Mouse (Mus musculus) midbrain, embryonic 16.5 days (tissue): ENCODE data around the gene Klk1b1. TPM values are rescaled to one million over a fixed set of nuclear protein-coding genes. Genes with fewer than 3 reads are reported as not detected.
"Not testable (repeated sequence)": the region's sequence is repeated elsewhere in the genome, so short reads cannot be mapped to it uniquely, and the experiment has no call there.

Experiments
- ATAC-seq: fragments of 200-750 bp; cut with Nextera tagmentation; 2 replicates; pipeline ENCODE4 v1.8.0; 2017; ENCODE audit warnings: moderate TSS enrichment
- H3K27ac ChIP-seq: fragments of 300-500 bp; sonication (generic); 2 replicates; pipeline ENCODE4 v1.5.1; 2014; ENCODE audit warnings: mild to moderate bottlenecking, low read length, mixed read lengths
- H3K27me3 ChIP-seq: fragments of 300-500 bp; sonication (generic); 2 replicates; pipeline ENCODE4 v1.6.1; 2014; ENCODE audit warnings: low read depth, low read length, mixed read lengths; ENCODE audit not compliant: control insufficient read depth, insufficient read depth
- H3K36me3 ChIP-seq: fragments of 300-500 bp; sonication (generic); 2 replicates; pipeline ENCODE4 v1.6.1; 2014; ENCODE audit warnings: mild to moderate bottlenecking, low read length, moderate library complexity, mixed read lengths; ENCODE audit not compliant: control insufficient read depth, insufficient read depth
- H3K4me1 ChIP-seq: fragments of 300-500 bp; sonication (generic); 2 replicates; pipeline ENCODE4 v1.6.1; 2014; ENCODE audit warnings: mild to moderate bottlenecking, low read length, mixed read lengths; ENCODE audit not compliant: control insufficient read depth, insufficient read depth
- H3K4me2 ChIP-seq: fragments of 300-500 bp; sonication (generic); 2 replicates; pipeline ENCODE4 v1.6.1; 2014; ENCODE audit warnings: mild to moderate bottlenecking, low read length, mixed read lengths
- H3K4me3 ChIP-seq: fragments of 300-500 bp; sonication (generic); 2 replicates; pipeline ENCODE4 v1.5.1; 2014; ENCODE audit warnings: low read depth, mild to moderate bottlenecking, low read length, moderate library complexity, mixed read lengths
- H3K9ac ChIP-seq: fragments of 300-500 bp; sonication (generic); 2 replicates; pipeline ENCODE4 v1.6.1; 2014; ENCODE audit warnings: low read depth, low read length, mixed read lengths
- H3K9me3 ChIP-seq: fragments of 300-500 bp; sonication (generic); replicated peaks from 2 replicates; pipeline ENCODE4 v1.6.1; 2014; ENCODE audit warnings: mild to moderate bottlenecking, low read length, mixed read lengths; ENCODE audit not compliant: control insufficient read depth, poor library complexity, severe bottlenecking
- WGBS: fragments of 180-500 bp; shearing (Covaris S2); extraction: QIAGEN DNeasy Blood & Tissue Kit; methylation state at CpG from one replicate; pipeline ENCODE4 v1.1.7; 2014; 5-methylcytosine and 5-hydroxymethylcytosine counted together
- polyA plus RNA-seq: library from polyadenylated mRNA; unstranded; fragments of >200 nt; fragmentation: Nextera tagmentation; extraction: Ambion mirVana; gene quantifications from 2 replicates; pipeline ENCODE4 v1.2.1, GENCODE M21; 2015

The Klk1b1 gene
- polyA plus RNA-seq, 1 experiment from 2014 or later = not detected

DNA sequence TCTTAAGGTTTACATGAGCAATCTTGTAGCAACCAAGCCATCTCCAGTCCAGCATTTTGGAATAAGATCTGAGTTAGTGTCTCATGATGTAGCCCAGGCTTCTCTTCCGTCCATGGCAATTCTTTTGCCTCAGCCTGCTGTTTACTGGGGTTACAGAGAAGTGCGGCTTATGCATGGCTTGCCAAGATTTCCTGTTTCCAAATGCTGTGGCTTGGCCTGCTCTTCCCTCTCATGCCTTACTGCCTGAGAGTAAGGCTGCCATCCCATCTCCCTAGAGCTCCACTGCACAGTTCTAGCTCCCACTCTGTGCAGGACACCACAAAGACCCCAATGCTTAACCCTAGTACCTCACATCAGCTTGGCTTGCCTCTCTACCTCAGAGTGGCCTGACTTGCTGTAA lies 1.1 kb downstream of the Klk1b1 start:
- no peaks in the 10 kb centered on the region for H3K9me3 ChIP-seq
- no peak overlapping the region for H3K27ac ChIP-seq
- H3K4me2 ChIP-seq = no peak overlapping the region
- WGBS = 86% methylated on average over 2 of the region's 2 CpGs
- H3K36me3 ChIP-seq = no peaks in the 10 kb centered on the region
- no peaks in the 10 kb centered on the region for H3K27me3 ChIP-seq
- no peak overlapping the region for H3K9ac ChIP-seq
- no peak overlapping the region for H3K4me3 ChIP-seq
- H3K4me1 ChIP-seq = no peaks in the 10 kb centered on the region
- ATAC-seq = no peak

DNA sequence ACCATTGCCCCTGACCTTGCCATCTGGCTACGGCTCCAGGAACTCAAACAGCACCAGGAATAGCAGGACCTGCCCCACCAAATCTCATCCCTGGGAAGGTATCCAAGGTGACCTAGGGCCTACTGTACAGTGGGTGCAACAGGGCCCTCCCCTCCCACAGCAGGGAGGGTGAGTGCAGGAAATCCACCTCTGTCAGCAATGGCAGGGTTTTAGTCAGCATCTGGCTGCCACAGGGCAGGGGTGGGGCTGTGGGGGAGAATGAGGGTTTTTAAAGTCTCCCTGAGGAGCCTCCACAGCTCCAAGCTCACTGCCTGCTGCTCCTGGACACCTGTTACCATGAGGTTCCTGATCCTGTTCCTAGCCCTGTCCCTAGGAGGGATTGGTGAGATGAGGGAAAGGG lies 9.2 kb downstream of the Klk1b1 start, which contains the start of gene Klk1b9:
TSS of gene Klk1b9 (plus strand) at position 301 of the 400 bp plus-strand sequence.
- H3K27me3 ChIP-seq, H3K4me1 ChIP-seq, H3K4me3 ChIP-seq, H3K9ac ChIP-seq, ATAC-seq, H3K27ac ChIP-seq, H3K36me3 ChIP-seq, H3K9me3 ChIP-seq, H3K4me2 ChIP-seq: not testable (repeated sequence)
- 83% methylated on average over 1 of the region's 1 CpGs for WGBS

DNA sequence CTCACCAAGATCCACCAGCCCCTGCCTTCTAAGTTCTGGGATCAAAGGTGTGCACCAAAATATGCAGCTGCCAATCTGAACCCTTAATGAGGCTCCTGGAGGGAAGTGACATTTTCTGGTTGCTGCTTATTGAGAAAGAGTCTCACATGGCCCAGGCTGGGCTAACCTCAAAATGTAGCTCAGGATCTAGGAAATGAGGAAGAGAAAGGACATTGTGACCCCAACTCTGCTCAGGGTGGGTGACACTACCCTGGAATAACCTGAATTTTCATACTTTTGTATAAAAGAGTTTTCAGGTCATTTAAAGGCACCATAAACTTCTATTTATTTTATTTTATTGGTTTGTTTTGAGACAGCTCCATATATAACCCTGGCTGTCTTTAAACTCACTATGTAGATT lies 19.1 kb downstream of the Klk1b1 start:
- Histone ChIP-seq H3K36me3 (no peaks in the 10 kb centered on the region), H3K9ac (no peak overlapping the region), H3K9me3 (no peaks in the 10 kb centered on the region), H3K4me2 (no peak overlapping the region), H3K27ac (no peak overlapping the region), H3K4me3 (no peak overlapping the region), H3K27me3 (no peaks in the 10 kb centered on the region), H3K4me1 (no peaks in the 10 kb centered on the region)
- no peak for ATAC-seq

DNA sequence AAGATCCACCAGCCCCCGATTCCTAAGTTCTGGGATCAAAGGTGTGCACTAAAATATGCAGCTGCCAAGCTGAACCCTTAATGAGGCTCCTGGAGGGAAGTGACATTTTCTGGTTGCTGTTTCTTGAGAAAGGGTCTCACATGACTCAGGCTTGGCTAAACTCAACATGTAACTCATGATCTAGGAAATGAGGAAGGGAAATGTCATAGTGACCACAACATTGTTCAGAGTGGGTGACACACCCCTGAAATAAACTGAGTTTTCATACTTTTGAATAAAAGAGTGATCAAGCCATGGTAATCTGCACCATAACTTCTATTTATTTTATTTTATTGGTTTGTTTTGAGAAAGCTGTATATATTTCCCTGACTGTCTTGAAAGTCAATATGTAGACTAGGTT lies 28.3 kb downstream of the Klk1b1 start:
- H3K4me2 ChIP-seq, H3K36me3 ChIP-seq, H3K9ac ChIP-seq, H3K4me3 ChIP-seq, ATAC-seq, H3K4me1 ChIP-seq, H3K27me3 ChIP-seq, H3K27ac ChIP-seq, H3K9me3 ChIP-seq: not testable (repeated sequence)
- WGBS = 86% methylated on average over 1 of the region's 1 CpGs

DNA sequence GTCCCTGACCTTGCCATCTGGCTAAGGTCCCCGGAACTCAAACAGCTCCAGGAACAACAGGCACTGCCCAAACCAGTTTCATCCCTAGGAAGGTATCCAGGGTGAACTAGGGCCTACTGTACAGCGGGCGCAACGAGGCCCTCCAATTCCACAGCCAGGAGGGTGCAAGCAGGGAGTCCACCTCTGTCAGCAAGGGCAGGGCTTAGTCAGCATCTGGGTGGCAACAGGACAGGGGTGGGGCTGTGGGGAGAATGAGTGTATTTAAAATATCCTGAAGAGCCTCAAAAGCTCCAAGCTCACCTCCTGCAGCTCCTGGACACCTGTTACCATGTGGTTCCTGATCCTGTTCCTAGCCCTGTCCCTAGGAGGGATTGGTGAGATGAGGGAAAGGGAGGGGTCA lies 29.0 kb downstream of the Klk1b1 start, which contains the start of gene Klk1b11:
TSS of gene Klk1b11 (plus strand) at position 301 of the 400 bp plus-strand sequence.
- WGBS = 90% methylated on average over 4 of the region's 4 CpGs
- not testable (repeated sequence) for H3K36me3 ChIP-seq, ATAC-seq, H3K27ac ChIP-seq, H3K4me3 ChIP-seq, H3K9me3 ChIP-seq, H3K9ac ChIP-seq, H3K4me1 ChIP-seq, H3K27me3 ChIP-seq, H3K4me2 ChIP-seq

- H3K4me1 ChIP-seq = no peaks in the 10 kb centered on the region
- no peaks in the 10 kb centered on the region for H3K9me3 ChIP-seq
- no peaks in the 10 kb centered on the region for H3K36me3 ChIP-seq
- no peaks in the 10 kb centered on the region for H3K27me3 ChIP-seq
- H3K9ac ChIP-seq = no peak overlapping the region
- H3K4me2 ChIP-seq = no peak overlapping the region
- no peak overlapping the region for H3K27ac ChIP-seq
- no peak for ATAC-seq
- H3K4me3 ChIP-seq = no peak overlapping the region
Measured at GRCm38 (mm10) chr7:44004847-44005246, 38.3 kb downstream of the Klk1b1 start.

GRCm38 (mm10) chr7:44011868-44012267 lies 45.3 kb downstream of the Klk1b1 start, which contains the start of gene Klk1b26:
Klk1b26 (plus strand) TSS chr7:44012168.
- not testable (repeated sequence) for H3K9me3 ChIP-seq, ATAC-seq, H3K36me3 ChIP-seq, H3K4me2 ChIP-seq, H3K4me3 ChIP-seq, H3K27me3 ChIP-seq, H3K27ac ChIP-seq, H3K4me1 ChIP-seq, H3K9ac ChIP-seq

- not testable (repeated sequence) for H3K4me1 ChIP-seq, H3K4me2 ChIP-seq, H3K9ac ChIP-seq, H3K4me3 ChIP-seq, H3K36me3 ChIP-seq, H3K9me3 ChIP-seq, ATAC-seq, H3K27me3 ChIP-seq, H3K27ac ChIP-seq
- 83% methylated on average over 6 of the region's 6 CpGs for WGBS
Measured at GRCm38 (mm10) chr7:44014666-44015065, 48.1 kb downstream of the Klk1b1 start.

DNA sequence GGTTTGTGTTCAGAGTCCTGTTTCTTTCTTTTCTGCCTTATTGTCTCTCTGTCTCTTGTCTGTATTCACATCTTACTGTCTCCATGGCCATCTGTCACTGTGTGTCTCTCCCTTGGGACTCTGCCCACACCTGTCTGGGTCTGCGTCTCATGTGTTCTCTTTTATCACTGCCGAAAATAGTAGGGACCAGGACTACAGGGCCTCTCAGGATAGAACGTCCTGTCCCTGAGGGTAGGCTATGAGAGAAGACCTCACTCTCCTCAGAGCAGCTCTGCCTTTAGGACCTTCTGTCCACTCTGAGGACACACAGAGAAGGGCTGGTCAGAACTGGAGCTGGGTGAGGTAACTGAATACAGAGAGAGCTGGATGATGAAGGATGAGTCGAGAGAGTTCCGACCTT lies 48.5 kb downstream of the Klk1b1 start:
- H3K27me3 ChIP-seq = no peaks in the 10 kb centered on the region
- H3K27ac ChIP-seq = no peak overlapping the region
- 91% methylated on average over 5 of the region's 5 CpGs for WGBS
- H3K36me3 ChIP-seq = no peaks in the 10 kb centered on the region
- H3K4me2 ChIP-seq = no peak overlapping the region
- H3K9me3 ChIP-seq = no peaks in the 10 kb centered on the region
- H3K9ac ChIP-seq = no peak overlapping the region
- H3K4me1 ChIP-seq = no peaks in the 10 kb centered on the region
- ATAC-seq = no peak
- H3K4me3 ChIP-seq = no peak overlapping the region
